Mouse (Mus musculus) common myeloid progenitor, adult 5-6 weeks (primary cell): ENCODE measurements around the gene Ttc7b. TPM values are rescaled to one million over a fixed set of nuclear protein-coding genes. Genes with fewer than 3 reads are reported as not detected.

Experiments used
- ATAC-seq: replicated peaks from 2 replicates; pipeline ENCODE4 v1.8.0; 2016; ENCODE audit warnings: low read depth, mild to moderate bottlenecking, moderate TSS enrichment, inconsistent platforms; ENCODE audit not compliant: poor library complexity, severe bottlenecking
- total RNA-seq: library from RNA; stranded (forward); fragments of 200-1000, 187-1606 nt; gene quantifications from 2 replicates; pipeline ENCODE4 v1.2.3, GENCODE M21; 2017

The Ttc7b gene
- total RNA-seq, 1 experiment from 2014 or later = 18.0 TPM

- no peak for ATAC-seq
Measured at GRCm38 (mm10) chr12:100425028-100425427, 95.6 kb downstream of the Ttc7b start.

DNA sequence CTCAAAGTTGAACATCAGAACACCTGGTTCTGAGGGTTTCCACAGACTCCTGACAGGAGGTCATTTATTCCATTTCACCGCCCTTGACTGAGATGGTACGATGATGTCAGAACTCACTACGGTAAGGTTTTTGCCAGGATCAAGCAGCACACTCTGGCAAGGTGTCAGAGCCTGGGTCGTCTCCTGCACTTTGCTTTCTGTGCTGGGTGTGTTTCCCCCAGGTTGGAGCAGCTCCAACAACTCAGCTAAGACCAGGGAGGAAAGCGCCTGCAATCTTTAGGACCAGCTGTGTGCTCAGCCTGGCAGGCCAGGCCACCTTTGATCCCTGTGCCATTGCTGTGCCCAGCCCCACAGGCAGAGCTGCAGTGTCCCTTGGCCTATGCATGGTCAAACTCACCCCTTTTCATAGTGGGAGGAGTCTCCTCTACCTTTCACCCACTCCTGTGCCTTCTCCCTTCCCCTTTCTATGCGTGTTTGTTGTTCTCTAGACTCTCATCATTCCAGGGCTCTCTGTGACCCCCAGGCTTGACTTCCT, 98.3 kb downstream of the Ttc7b start:
- peak; percentile 36; the same call in 1 of the 2 replicates for ATAC-seq

DNA sequence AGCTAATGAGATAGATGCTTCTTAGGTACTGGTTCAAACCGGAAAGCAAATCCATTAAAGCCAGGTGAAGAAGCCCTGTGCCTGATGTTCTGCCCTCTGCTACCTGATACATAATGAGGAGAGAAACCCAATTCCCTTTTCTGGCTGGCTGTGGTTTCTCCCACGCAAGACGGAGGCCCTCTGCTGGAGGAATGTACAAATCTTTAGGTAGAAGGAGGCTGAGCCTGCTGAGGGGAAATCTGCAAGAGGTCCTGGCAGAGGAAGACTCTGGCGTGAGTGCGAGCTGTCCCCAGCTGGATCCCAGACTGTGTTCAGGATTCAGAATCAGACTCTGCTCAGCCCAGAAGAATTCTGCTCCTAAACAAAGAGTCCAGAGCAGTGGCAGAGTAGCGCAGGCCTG, 99.1 kb downstream of the Ttc7b start:
- ATAC-seq = peak; percentile 79

- no peak for ATAC-seq
Measured at GRCm38 (mm10) chr12:100420903-100421302, 99.7 kb downstream of the Ttc7b start.

- no peak for ATAC-seq
Measured at GRCm38 (mm10) chr12:100419946-100420874, 100.4 kb downstream of the Ttc7b start.

DNA sequence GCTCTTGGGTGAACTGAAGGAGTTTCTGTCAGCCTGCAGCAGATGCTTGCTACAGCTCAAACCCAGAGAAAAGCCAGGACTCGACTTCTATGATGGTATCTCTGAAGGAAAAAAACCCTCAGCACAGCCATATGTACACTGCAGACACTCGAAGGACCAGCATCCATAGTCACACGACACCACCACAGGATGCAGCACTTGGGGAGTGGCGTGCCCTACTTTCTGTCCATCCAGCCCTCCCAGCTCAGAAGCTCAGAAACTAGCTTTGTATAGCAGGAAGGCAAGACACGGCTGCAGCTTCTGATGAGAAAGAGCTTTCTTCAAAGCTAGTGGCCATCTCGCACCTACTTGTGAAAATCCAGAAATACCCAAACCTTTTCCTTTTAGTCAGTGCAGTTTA, 104.8 kb downstream of the Ttc7b start:
- ATAC-seq = no peak

- no peak for ATAC-seq
Measured at GRCm38 (mm10) chr12:100414717-100415398, 105.8 kb downstream of the Ttc7b start.

- no peak for ATAC-seq
Measured at GRCm38 (mm10) chr12:100408714-100409113, 111.9 kb downstream of the Ttc7b start.

- no peak for ATAC-seq
Measured at GRCm38 (mm10) chr12:100408143-100408542, 112.5 kb downstream of the Ttc7b start.

GRCm38 (mm10) chr12:100407371-100407770, 113.3 kb downstream of the Ttc7b start:
- no peak for ATAC-seq

GRCm38 (mm10) chr12:100406094-100406493, 114.5 kb downstream of the Ttc7b start:
- peak; percentile 36; the same call in 1 of the 2 replicates for ATAC-seq

- no peak for ATAC-seq
Measured at GRCm38 (mm10) chr12:100405512-100406030, 115.1 kb downstream of the Ttc7b start.

DNA sequence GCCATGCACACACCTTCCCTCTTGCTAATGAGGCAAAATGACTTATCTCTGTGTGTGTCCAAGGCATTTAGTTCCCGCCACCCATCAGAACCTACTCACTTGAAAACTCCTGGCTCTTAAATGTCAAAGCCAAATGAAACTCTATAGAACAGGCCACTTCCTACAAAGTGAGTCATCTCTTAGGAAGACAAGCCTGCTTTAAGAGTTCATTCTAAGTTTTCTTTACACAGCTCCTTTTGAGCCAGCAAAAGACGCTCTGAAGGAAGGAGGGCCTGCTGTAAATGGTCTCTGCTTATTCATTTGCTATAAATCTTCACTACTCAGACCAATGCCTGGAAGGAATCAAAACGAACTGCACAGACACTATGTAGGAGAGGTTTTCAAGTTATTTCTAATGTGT, 116.2 kb downstream of the Ttc7b start:
- ATAC-seq = no peak

GRCm38 (mm10) chr12:100403005-100403324, 117.7 kb downstream of the Ttc7b start:
- ATAC-seq = no peak

DNA sequence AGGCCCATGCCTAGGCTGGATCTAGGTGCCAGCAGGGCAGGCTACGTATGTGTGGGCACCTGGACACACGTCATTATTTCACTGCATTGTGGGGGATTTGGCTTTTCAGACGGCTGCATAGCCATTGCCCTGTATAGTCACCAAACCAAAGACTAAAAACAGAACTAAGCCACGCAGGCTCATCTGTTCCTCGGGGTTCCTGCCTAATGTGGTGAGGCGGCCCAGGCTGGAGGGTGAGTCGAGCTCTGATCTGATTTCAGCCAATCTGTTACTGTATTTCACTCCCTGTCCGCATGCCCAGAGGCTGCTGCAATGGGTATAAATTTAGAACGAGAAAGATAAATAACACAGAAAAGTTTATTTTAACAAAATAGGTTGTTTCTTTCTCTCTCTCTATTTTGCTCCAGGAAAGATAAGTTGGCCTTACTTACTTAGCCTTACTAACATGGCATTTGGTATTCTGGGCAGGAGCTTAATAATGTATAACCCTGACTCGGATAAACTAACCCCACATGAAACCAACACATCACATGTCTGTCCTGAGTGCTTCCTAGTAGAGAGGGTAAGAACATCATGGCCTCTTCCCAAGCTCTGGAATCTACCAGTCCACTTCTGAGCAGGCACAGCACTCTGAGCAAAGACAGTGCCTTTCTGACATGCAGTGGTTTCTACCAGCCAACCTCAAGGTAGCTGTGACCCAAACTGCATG, 118.2 kb downstream of the Ttc7b start:
- ATAC-seq = no peak

DNA sequence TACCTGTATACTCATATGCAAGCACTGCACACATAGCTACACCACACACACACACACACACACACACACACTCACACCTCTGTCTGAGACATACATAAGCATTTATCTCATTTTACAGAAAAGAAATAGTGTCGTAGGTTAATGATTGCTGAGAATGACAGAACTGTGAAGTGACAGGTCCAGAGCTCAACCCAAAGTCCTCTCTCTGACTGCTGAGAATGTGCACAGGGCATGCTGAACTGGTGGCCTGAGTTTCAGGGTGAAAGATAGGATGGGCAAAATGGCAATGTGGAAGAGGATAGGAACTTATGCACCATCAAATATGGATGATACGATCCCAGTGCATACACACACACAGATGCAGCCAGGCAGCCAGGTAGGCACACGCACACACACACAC, 120.5 kb downstream of the Ttc7b start:
- no peak for ATAC-seq

- ATAC-seq = no peak
Measured at GRCm38 (mm10) chr12:100399126-100399727, 121.4 kb downstream of the Ttc7b start.

DNA sequence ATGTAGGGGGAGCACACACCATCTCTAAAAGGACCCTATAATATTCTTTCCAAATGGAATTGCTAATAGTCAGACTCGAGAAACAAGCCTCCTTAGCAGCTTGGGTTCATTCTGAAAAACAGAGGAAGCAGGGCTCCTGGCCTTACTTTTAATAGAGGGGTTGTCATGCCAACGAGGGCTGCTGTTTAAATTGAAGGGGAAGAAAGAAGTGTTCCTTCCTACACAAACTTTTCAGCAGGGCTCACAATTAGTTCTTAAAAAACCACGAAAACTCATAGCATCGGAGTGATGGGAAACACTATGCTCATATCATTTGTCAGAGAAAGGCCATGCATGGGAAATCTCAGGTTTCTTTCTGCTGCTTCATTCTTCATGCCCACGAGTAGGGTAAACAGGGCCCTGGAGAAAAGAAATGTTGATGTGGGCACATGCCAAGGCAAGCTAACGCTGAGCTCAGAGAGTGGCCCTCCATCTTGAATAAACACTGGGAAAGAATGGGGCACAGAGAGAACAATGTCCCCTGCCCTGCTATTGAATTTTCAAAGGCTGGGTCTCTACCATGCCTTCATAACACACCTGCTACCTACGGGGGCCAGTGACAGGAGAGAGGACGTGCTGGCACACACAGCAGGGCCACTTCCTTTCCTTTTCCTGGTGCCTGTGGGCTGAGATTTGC, 122.2 kb downstream of the Ttc7b start:
- no peak for ATAC-seq

DNA sequence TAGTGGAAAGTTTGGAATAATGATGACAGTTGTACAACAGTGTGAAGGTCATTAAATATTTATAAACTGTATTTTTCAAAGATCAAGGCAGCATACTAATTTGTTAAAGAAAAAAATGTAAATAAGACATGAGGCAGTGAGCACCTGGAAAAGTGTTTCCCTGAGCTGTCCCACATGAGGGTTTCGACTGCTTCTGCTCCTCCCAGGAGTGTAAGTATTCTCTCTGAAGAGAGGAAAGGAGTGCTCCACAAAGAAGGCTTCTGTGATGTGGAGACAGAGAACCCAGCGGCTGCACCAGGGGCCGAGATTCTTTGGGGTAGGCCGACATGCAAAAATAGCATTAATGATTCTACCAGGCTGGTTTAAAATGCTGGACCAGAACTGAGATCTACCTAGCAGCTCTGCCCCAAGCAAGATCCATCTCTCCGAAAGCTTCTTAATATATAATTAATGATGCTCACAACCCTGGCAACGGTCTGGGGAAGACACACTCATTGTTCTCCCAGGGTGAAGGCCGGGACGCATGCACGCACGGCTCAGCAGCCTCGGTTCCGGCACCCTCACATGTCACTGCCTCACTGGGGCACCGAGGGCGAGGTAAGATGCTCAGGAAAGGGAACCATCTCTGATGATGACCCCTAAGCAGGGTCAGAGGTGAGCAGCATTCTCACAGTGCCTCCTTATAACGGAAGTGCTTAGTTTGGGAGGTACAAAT, 123.0 kb downstream of the Ttc7b start:
- ATAC-seq = no peak
